In the genomic region with DNA sequence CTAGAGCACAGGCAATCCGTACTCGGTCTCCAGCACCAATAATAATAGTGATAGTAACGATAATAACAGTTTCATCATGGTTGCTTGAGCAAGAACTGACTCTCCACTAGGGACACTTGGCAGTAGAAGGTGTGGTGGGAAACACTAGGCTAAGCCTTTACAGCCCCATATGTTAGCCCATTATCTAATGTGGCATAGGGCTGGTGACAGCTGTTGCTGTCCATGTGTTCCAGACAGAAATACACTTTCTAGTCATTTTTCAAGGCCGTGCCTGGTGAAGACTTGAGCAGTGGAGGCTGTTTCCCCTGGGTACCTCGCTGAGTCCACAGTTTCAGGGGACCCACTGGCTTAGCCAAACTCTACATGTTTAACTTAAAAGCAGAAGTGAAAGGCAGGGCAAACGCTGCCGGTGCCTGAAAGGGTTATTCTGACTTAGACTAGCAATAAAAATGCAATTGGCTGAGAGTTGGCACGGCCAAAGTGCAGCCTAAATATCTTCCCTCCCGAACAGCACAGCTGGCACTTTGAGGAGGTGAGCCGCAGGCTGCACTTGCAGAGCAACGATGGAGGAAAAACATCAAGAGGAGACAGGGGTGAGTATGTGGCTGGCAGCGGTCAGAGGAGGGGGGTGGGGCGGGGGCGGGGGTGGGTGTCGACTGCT, we compare ENCODE assay signal across 11 mouse cellular contexts. TPM values are rescaled to one million over a fixed set of nuclear protein-coding genes. Genes with fewer than 3 reads are reported as not detected.
DNase-seq lines count a peak whose midpoint lies in the region; ATAC-seq and TF ChIP-seq lines count a peak whose summit lies in the region.
"Had no signal": no experiment of that assay in that cellular context is flagged by ENCODE, and none has a peak within 500 bp of the region (broad histone marks: within the 10 kb centered on the region; RNA-seq: fewer than 3 reads in every experiment).

No protein-coding gene starts in this region.

- no peak overlapping the region for H3K9ac ChIP-seq in forebrain, embryonic 14.5 days (ENCODE audit: low read length)
- H3K9ac ChIP-seq in forebrain, embryonic 13.5 days = no peak overlapping the region
- no peak overlapping the region for H3K9ac ChIP-seq in stomach, embryonic 15.5 days
- no peak overlapping the region for H3K9ac ChIP-seq in stomach, postnatal 0 days (ENCODE audit: low read length)
- no peak overlapping the region for H3K9ac ChIP-seq in forebrain, embryonic 11.5 days (ENCODE audit: low read length)

- no peak overlapping the region for H3K4me3 ChIP-seq in forebrain, embryonic 14.5 days (ENCODE audit: low read depth, low read length)
- H3K4me3 ChIP-seq in forebrain, embryonic 13.5 days = no peak overlapping the region
- H3K4me3 ChIP-seq in stomach, embryonic 15.5 days (replicated peaks) = no peak overlapping the region
- no peak overlapping the region for H3K4me3 ChIP-seq in stomach, postnatal 0 days (ENCODE audit: low read depth, low read length)
- H3K4me3 ChIP-seq in forebrain, embryonic 11.5 days (ENCODE audit: low read depth, low read length) = no peak overlapping the region

- no peaks in the 10 kb centered on the region for H3K9me3 ChIP-seq in forebrain, embryonic 14.5 days (replicated peaks; ENCODE audit: control insufficient read depth, low read length)
- H3K9me3 ChIP-seq in forebrain, embryonic 13.5 days (replicated peaks) = no peaks in the 10 kb centered on the region
- H3K9me3 ChIP-seq in stomach, embryonic 15.5 days = no peaks in the 10 kb centered on the region
- H3K9me3 ChIP-seq in stomach, postnatal 0 days (ENCODE audit: control insufficient read depth, low read length) = no peaks in the 10 kb centered on the region
- no peaks in the 10 kb centered on the region for H3K9me3 ChIP-seq in forebrain, embryonic 11.5 days (ENCODE audit: control insufficient read depth, low read length)

- peak; percentile 53 for DNase-seq in forebrain, embryonic 14.5 days (ENCODE audit: low spot score)
- no peak for DNase-seq in stomach, postnatal 0 days (ENCODE audit: low spot score)
- peak; percentile 73 to 74 for DNase-seq in kidney, postnatal 36 days
- DNase-seq in spleen, postnatal 36 days (ENCODE audit: low spot score in 2 of 2) = peak; percentile 57 to 59
- DNase-seq in layer of hippocampus, adult 11-12 months (ENCODE audit: low spot score) = no peak
- DNase-seq in forebrain, embryonic 11.5 days (ENCODE audit: low spot score) = no peak
- DNase-seq: cerebellum, postnatal 25 days; lung, postnatal 10 days had no signal

- WGBS in forebrain, embryonic 14.5 days = 54% methylated on average over 15 of the region's 15 CpGs
- 66% methylated on average over 15 of the region's 15 CpGs for WGBS in forebrain, embryonic 13.5 days
- WGBS in stomach, embryonic 15.5 days = 34% methylated on average over 15 of the region's 15 CpGs
- 32% methylated on average over 15 of the region's 15 CpGs for WGBS in stomach, postnatal 0 days
- 65% methylated on average over 15 of the region's 15 CpGs for WGBS in forebrain, embryonic 11.5 days

- TF ChIP-seq CTCF in stomach, postnatal 0 days (IDR thresholded peaks at IDR 0.05; ENCODE audit: low read depth) = no peak

- H3K4me2 ChIP-seq in forebrain, embryonic 14.5 days (ENCODE audit: low read length) = no peak overlapping the region
- H3K4me2 ChIP-seq in forebrain, embryonic 13.5 days = no peak overlapping the region
- H3K4me2 ChIP-seq in stomach, embryonic 15.5 days = 0 out of 2 replicates have a peak overlapping the region, but pooled peaks have one; percentile 8
- no peak overlapping the region for H3K4me2 ChIP-seq in stomach, postnatal 0 days (replicated peaks; ENCODE audit: low read depth)
- H3K4me2 ChIP-seq in forebrain, embryonic 11.5 days (ENCODE audit: low read depth, low read length, severe bottlenecking) = no peak overlapping the region

- no peaks in the 10 kb centered on the region for H3K36me3 ChIP-seq in forebrain, embryonic 14.5 days (ENCODE audit: control insufficient read depth, insufficient read depth, low read length)
- no peaks in the 10 kb centered on the region for H3K36me3 ChIP-seq in forebrain, embryonic 13.5 days (ENCODE audit: poor library complexity, severe bottlenecking)
- H3K36me3 ChIP-seq in stomach, embryonic 15.5 days = no peaks in the 10 kb centered on the region
- no peaks in the 10 kb centered on the region for H3K36me3 ChIP-seq in stomach, postnatal 0 days (ENCODE audit: control insufficient read depth, insufficient read depth, low read length)
- H3K36me3 ChIP-seq in forebrain, embryonic 11.5 days (ENCODE audit: control insufficient read depth, insufficient read depth, low read length) = no peaks in the 10 kb centered on the region

- 0 out of 2 replicates have a peak, but pooled peaks cover 4% of the 10 kb centered on the region for H3K4me1 ChIP-seq in forebrain, embryonic 14.5 days (ENCODE audit: control insufficient read depth, insufficient read depth, low read length)
- H3K4me1 ChIP-seq in forebrain, embryonic 13.5 days = peaks cover 8% of the 10 kb centered on the region; the same call in 1 of the 2 replicates
- 0 out of 2 replicates have a peak, but pooled peaks cover 4% of the 10 kb centered on the region for H3K4me1 ChIP-seq in stomach, embryonic 15.5 days
- H3K4me1 ChIP-seq in stomach, postnatal 0 days (replicated peaks; ENCODE audit: control insufficient read depth, insufficient read depth) = no peaks in the 10 kb centered on the region
- no peaks in the 10 kb centered on the region for H3K4me1 ChIP-seq in forebrain, embryonic 11.5 days (replicated peaks; ENCODE audit: control insufficient read depth, insufficient read depth, low read length)

- H3K27me3 ChIP-seq in forebrain, embryonic 14.5 days (replicated peaks; ENCODE audit: control insufficient read depth, insufficient read depth, low read length) = no peaks in the 10 kb centered on the region
- no peaks in the 10 kb centered on the region for H3K27me3 ChIP-seq in forebrain, embryonic 13.5 days
- H3K27me3 ChIP-seq in stomach, embryonic 15.5 days (replicated peaks) = no peaks in the 10 kb centered on the region
- H3K27me3 ChIP-seq in stomach, postnatal 0 days (ENCODE audit: control insufficient read depth, insufficient read depth, low read length) = no peaks in the 10 kb centered on the region
- H3K27me3 ChIP-seq in forebrain, embryonic 11.5 days (ENCODE audit: control insufficient read depth, insufficient read depth, low read length) = no peaks in the 10 kb centered on the region

- TF ChIP-seq EP300 in stomach, postnatal 0 days (optimal IDR thresholded peaks at IDR 0.05) = no peak

- ATAC-seq in forebrain, embryonic 14.5 days = peak; percentile 70; the same call in 1 of the 2 replicates
- no peak for ATAC-seq in forebrain, embryonic 13.5 days
- ATAC-seq in stomach, embryonic 15.5 days (ENCODE audit: insufficient read depth, low FRiP score, low read depth) = peak; percentile 47; the same call in 1 of the 2 replicates
- no peak; the same call in 1 of the 2 replicates for ATAC-seq in stomach, postnatal 0 days (ENCODE audit: low FRiP score, low TSS enrichment)
- no peak for ATAC-seq in forebrain, embryonic 11.5 days (replicated peaks; ENCODE audit: low FRiP score)
- ATAC-seq: activated CD4-positive, CD25-positive, alpha-beta regulatory T cell, adult 4 months had no signal

- H3K27ac ChIP-seq in forebrain, embryonic 14.5 days (ENCODE audit: low read depth, low read length) = no peak overlapping the region
- H3K27ac ChIP-seq in forebrain, embryonic 13.5 days = no peak overlapping the region
- no peak overlapping the region for H3K27ac ChIP-seq in stomach, embryonic 15.5 days
- no peak overlapping the region for H3K27ac ChIP-seq in stomach, postnatal 0 days (replicated peaks)
- no peak overlapping the region for H3K27ac ChIP-seq in forebrain, embryonic 11.5 days (ENCODE audit: low read depth, low read length)

RNA-seq across cellular contexts. Expression of a gene that starts 1.2 kb away (rescaled TPM):
- 2.3 and 3.2 TPM in 2 replicates for polyA plus RNA-seq in forebrain, embryonic 14.5 days (2014; fragmentation: Nextera tagmentation; extraction: Ambion mirVana)
- 1.7 and 1.9 TPM in 2 replicates for polyA plus RNA-seq in forebrain, embryonic 13.5 days (2015; fragmentation: Nextera tagmentation; extraction: Ambion mirVana)
- 1.6 and 2.4 TPM in 2 replicates for polyA plus RNA-seq in stomach, embryonic 15.5 days (2015; fragmentation: Nextera tagmentation; extraction: Ambion mirVana)
- 0.76 and 0.80 TPM in 2 replicates for polyA plus RNA-seq in stomach, postnatal 0 days (2015; fragmentation: Nextera tagmentation; extraction: Ambion mirVana)
- 1.1 and 1.8 TPM in 2 replicates for polyA plus RNA-seq in forebrain, embryonic 11.5 days (2014; fragmentation: Nextera tagmentation; extraction: Ambion mirVana)
- polyA plus RNA-seq: activated CD4-positive, CD25-positive, alpha-beta regulatory T cell, adult 4 months had no signal

RNA-seq across cellular contexts. Expression of a gene that starts 28.5 kb away (rescaled TPM):
- polyA plus RNA-seq in forebrain, embryonic 14.5 days (2014; fragmentation: Nextera tagmentation; extraction: Ambion mirVana) = not detected in 2 replicates
- not detected in 2 replicates for polyA plus RNA-seq in forebrain, embryonic 13.5 days (2015; fragmentation: Nextera tagmentation; extraction: Ambion mirVana)
- polyA plus RNA-seq in stomach, embryonic 15.5 days (2015; fragmentation: Nextera tagmentation; extraction: Ambion mirVana) = 0.08 and 0.15 TPM in 2 replicates
- 0.24 TPM in 1 of 2 replicates, not detected in the other for polyA plus RNA-seq in stomach, postnatal 0 days (2015; fragmentation: Nextera tagmentation; extraction: Ambion mirVana)
- polyA plus RNA-seq in forebrain, embryonic 11.5 days (2014; fragmentation: Nextera tagmentation; extraction: Ambion mirVana) = not detected in 2 replicates
- polyA plus RNA-seq: activated CD4-positive, CD25-positive, alpha-beta regulatory T cell, adult 4 months had no signal

RNA-seq across cellular contexts. Expression of a gene that starts 33.1 kb away (rescaled TPM):
- polyA plus RNA-seq in forebrain, embryonic 14.5 days (2014; fragmentation: Nextera tagmentation; extraction: Ambion mirVana) = 0.05 and 0.06 TPM in 2 replicates
- 0.08 and 0.19 TPM in 2 replicates for polyA plus RNA-seq in forebrain, embryonic 13.5 days (2015; fragmentation: Nextera tagmentation; extraction: Ambion mirVana)
- 1.2 and 1.3 TPM in 2 replicates for polyA plus RNA-seq in stomach, embryonic 15.5 days (2015; fragmentation: Nextera tagmentation; extraction: Ambion mirVana)
- 0.55 and 0.75 TPM in 2 replicates for polyA plus RNA-seq in stomach, postnatal 0 days (2015; fragmentation: Nextera tagmentation; extraction: Ambion mirVana)
- polyA plus RNA-seq in forebrain, embryonic 11.5 days (2014; fragmentation: Nextera tagmentation; extraction: Ambion mirVana) = 0.21 and 0.24 TPM in 2 replicates

Comparison
In these comparisons a context has a peak if more than half of its experiments do, and no peak if none do; other contexts are left out.
1. ATAC-seq: peak in forebrain, embryonic 14.5 days (single experiment) and stomach, embryonic 15.5 days (single experiment); none in forebrain, embryonic 13.5 days (single experiment), stomach, postnatal 0 days (single experiment) and forebrain, embryonic 11.5 days (single experiment).
2. DNase-seq: peak in forebrain, embryonic 14.5 days (single experiment), kidney, postnatal 36 days (2 of 2) and spleen, postnatal 36 days (2 of 2); none in stomach, postnatal 0 days (single experiment), layer of hippocampus, adult 11-12 months (single experiment) and forebrain, embryonic 11.5 days (single experiment).